Comparison of ENCODE assay signal across 9 mouse cellular contexts in genomic region chr19:56391307-56392046, GRCm38 (mm10). TPM values are rescaled to one million over a fixed set of nuclear protein-coding genes. Genes with fewer than 3 reads are reported as not detected.
DNase-seq lines count a peak whose midpoint lies in the region; ATAC-seq lines count a peak whose summit lies in the region.
"Had no signal": no experiment of that assay in that cellular context is flagged by ENCODE, and none has a peak within 500 bp of the region (broad histone marks: within the 10 kb centered on the region; RNA-seq: fewer than 3 reads in every experiment).

No protein-coding gene starts in this region.

- 77% methylated on average over 6 of the region's 6 CpGs for WGBS in intestine, embryonic 14.5 days
- whole genome bisulfite sequencing in neural tube, embryonic 15.5 days = 85% methylated on average over 6 of the region's 6 CpGs

- no peaks in the 10 kb centered on the region for H3K9me3 ChIP-seq in intestine, embryonic 14.5 days (ENCODE audit: control insufficient read depth, low read length)
- no peaks in the 10 kb centered on the region for H3K9me3 ChIP-seq in neural tube, embryonic 15.5 days (replicated peaks)
- H3K9me3 ChIP-seq: embryonic facial prominence, embryonic 13.5 days had no signal

- H3K4me1 ChIP-seq in intestine, embryonic 14.5 days (replicated peaks; ENCODE audit: control insufficient read depth, insufficient read depth, low read length) = no peaks in the 10 kb centered on the region
- H3K4me1 ChIP-seq in neural tube, embryonic 15.5 days = peaks cover 6% of the 10 kb centered on the region

- peak; percentile 22 to 25 for DNase-seq in urinary bladder, postnatal 36 days (ENCODE audit: low spot score in 2 of 2)
- no peak for DNase-seq in urinary bladder, postnatal 10 days (ENCODE audit: low spot score)
- DNase-seq in intestine, embryonic 14.5 days (ENCODE audit: low spot score) = no peak
- DNase-seq in left cerebral cortex, adult 9 months (ENCODE audit: low spot score in 2 of 2) = no peak
- no peak for DNase-seq in left cerebral cortex, adult 18-20 months (ENCODE audit: low spot score in 2 of 2)

- no peak overlapping the region for H3K27ac ChIP-seq in intestine, embryonic 14.5 days (ENCODE audit: low read depth)
- no peak overlapping the region for H3K27ac ChIP-seq in neural tube, embryonic 15.5 days (replicated peaks)
- H3K27ac ChIP-seq: embryonic facial prominence, embryonic 13.5 days; hindbrain, embryonic 14.5 days had no signal

- no peaks in the 10 kb centered on the region for H3K36me3 ChIP-seq in intestine, embryonic 14.5 days (ENCODE audit: control insufficient read depth, insufficient read depth, low read length)
- no peaks in the 10 kb centered on the region for H3K36me3 ChIP-seq in neural tube, embryonic 15.5 days
- H3K36me3 ChIP-seq: embryonic facial prominence, embryonic 13.5 days had no signal

- H3K4me2 ChIP-seq in intestine, embryonic 14.5 days (ENCODE audit: low read length) = no peak overlapping the region
- H3K4me2 ChIP-seq in neural tube, embryonic 15.5 days = no peak overlapping the region
- H3K4me2 ChIP-seq: embryonic facial prominence, embryonic 13.5 days; hindbrain, embryonic 14.5 days had no signal

- H3K27me3 ChIP-seq in intestine, embryonic 14.5 days (replicated peaks; ENCODE audit: control insufficient read depth, insufficient read depth, low read length) = no peaks in the 10 kb centered on the region
- peaks cover 26% of the 10 kb centered on the region for H3K27me3 ChIP-seq in neural tube, embryonic 15.5 days (replicated peaks)

- no peak overlapping the region for H3K4me3 ChIP-seq in intestine, embryonic 14.5 days (ENCODE audit: low read depth, low read length)
- H3K4me3 ChIP-seq in neural tube, embryonic 15.5 days (replicated peaks) = no peak overlapping the region
- H3K4me3 ChIP-seq: embryonic facial prominence, embryonic 13.5 days had no signal

- no peak overlapping the region for H3K9ac ChIP-seq in intestine, embryonic 14.5 days (ENCODE audit: low read length)
- no peak overlapping the region for H3K9ac ChIP-seq in neural tube, embryonic 15.5 days (replicated peaks)
- H3K9ac ChIP-seq: embryonic facial prominence, embryonic 13.5 days; hindbrain, embryonic 14.5 days had no signal

- peak; percentile 86 for ATAC-seq in intestine, embryonic 14.5 days (replicated peaks; ENCODE audit: low FRiP score, low TSS enrichment, low read depth)
- ATAC-seq in megakaryocyte, adult 5-6 weeks (ENCODE audit: poor library complexity, severe bottlenecking) = peak; percentile 89
- no peak for ATAC-seq in neural tube, embryonic 15.5 days (ENCODE audit: low FRiP score)

RNA-seq across cellular contexts. Expression of gene Nrap, which starts 1.6 kb away (rescaled TPM):
- polyA plus RNA-seq in intestine, embryonic 14.5 days (2014; fragmentation: Nextera tagmentation; extraction: Ambion mirVana) = 0.26 and 0.27 TPM in 2 replicates
- total RNA-seq in megakaryocyte, adult 5-6 weeks (2015) = 0.02 TPM in 1 of 2 replicates, not detected in the other
- total RNA-seq in megakaryocyte, adult 5-6 weeks (2017) = 0.04 and 0.12 TPM in 2 replicates
- 1 to 10 TPM in 1 of 2 experiments, under 1 TPM in 1; 0.89 to 1.1 TPM for total RNA-seq in left cerebral cortex, adult 18-20 months (2021)
- polyA plus RNA-seq in neural tube, embryonic 15.5 days (2015; fragmentation: Nextera tagmentation; extraction: Ambion mirVana) = 0.63 and 0.65 TPM in 2 replicates

RNA-seq across cellular contexts. Expression of gene Casp7, which starts 5.5 kb away (rescaled TPM):
- polyA plus RNA-seq in intestine, embryonic 14.5 days (2014; fragmentation: Nextera tagmentation; extraction: Ambion mirVana) = 27.1 and 30.9 TPM in 2 replicates
- 35.8 and 41.4 TPM in 2 replicates for total RNA-seq in megakaryocyte, adult 5-6 weeks (2015)
- 30.3 and 31.4 TPM in 2 replicates for total RNA-seq in megakaryocyte, adult 5-6 weeks (2017)
- total RNA-seq in left cerebral cortex, adult 18-20 months (2021) = 1 to 10 TPM; 2.9 to 3.1 TPM
- polyA plus RNA-seq in neural tube, embryonic 15.5 days (2015; fragmentation: Nextera tagmentation; extraction: Ambion mirVana) = 20.8 and 25.5 TPM in 2 replicates

Comparison
In these comparisons a context has a peak if more than half of its experiments do, and no peak if none do; other contexts are left out.
1. DNase-seq: peak in urinary bladder, postnatal 36 days (2 of 2); none in urinary bladder, postnatal 10 days (single experiment), intestine, embryonic 14.5 days (single experiment), left cerebral cortex, adult 9 months (0 of 2) and left cerebral cortex, adult 18-20 months (0 of 2).
2. RNA of gene Casp7, which starts 5.5 kb away (total RNA-seq): 30.3 to 41.4 TPM in megakaryocyte, adult 5-6 weeks; 2.9 to 3.1 TPM in left cerebral cortex, adult 18-20 months; every median in the first group is over 4 times any median in the second.